Mouse (Mus musculus): ENCODE measurements around the gene Mpp3.

DNA sequence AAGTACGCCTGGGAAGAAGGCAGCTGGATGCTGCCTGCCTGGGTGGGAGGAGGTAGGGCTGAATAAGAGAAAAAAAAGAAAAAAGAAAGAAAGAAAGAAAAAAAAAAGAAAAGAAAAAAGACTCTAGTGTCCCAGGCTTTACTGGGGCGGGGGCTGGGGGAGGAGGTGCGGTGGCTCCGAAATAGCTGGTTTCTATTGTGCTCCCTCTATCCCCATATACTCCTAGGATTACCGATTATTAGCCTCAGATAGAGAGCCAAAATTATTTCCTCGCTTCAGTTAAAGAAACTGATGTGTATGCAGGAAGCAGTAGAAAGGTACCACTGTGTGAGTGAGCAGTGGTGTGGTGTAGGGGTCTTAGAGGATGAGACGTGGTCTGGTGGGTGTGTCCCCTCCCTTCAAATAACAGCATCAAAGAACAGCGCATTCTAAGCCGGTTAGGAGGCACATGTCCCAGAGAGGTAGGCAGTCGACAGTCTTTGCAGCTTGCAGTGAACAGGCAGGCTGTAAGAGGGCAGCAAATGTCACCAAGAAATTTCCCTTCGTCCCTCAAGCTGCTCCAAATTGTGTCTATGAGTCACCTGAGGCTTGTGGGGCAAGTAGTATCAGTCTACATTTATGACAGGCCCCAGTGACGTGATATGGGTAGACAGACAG is 772 bp downstream of the Mpp3 start:
- TF ChIP-seq CTCF (IDR thresholded peaks at IDR 0.05; ENCODE audit: low read depth) (0 out of 2 replicates have a peak, but pooled peaks have one; percentile 13), EP300 (IDR thresholded peaks at IDR 0.05; ENCODE audit: low read depth) (no peak)
